Mouse (Mus musculus) forebrain, embryonic 10.5 days (tissue): ENCODE results near the gene Irx2. TPM values are rescaled to one million over a fixed set of nuclear protein-coding genes. Genes with fewer than 3 reads are reported as not detected.

Experiments used
- DNase-seq: peaks from one replicate; pipeline ENCODE4 v3.0.0-alpha.2; 2017; ENCODE audit warnings: low spot score; ENCODE audit errors: extremely low spot score
- H3K27ac ChIP-seq: fragments of 300-500 bp; sonication (generic); 2 replicates; pipeline ENCODE4 v1.5.1; 2016; ENCODE audit warnings: mild to moderate bottlenecking
- H3K27me3 ChIP-seq: fragments of 300-500 bp; sonication (generic); 2 replicates; pipeline ENCODE4 v1.6.1; 2016; ENCODE audit warnings: mild to moderate bottlenecking; ENCODE audit not compliant: poor library complexity, severe bottlenecking
- H3K36me3 ChIP-seq: fragments of 300-500 bp; sonication (generic); replicated peaks from 2 replicates; pipeline ENCODE4 v1.6.1; 2016; ENCODE audit warnings: mild to moderate bottlenecking, moderate library complexity
- H3K4me1 ChIP-seq: fragments of 300-500 bp; sonication (generic); 2 replicates; pipeline ENCODE4 v1.6.1; 2016
- H3K4me3 ChIP-seq: fragments of 300-500 bp; sonication (generic); 2 replicates; pipeline ENCODE4 v1.5.1; 2016; ENCODE audit warnings: mild to moderate bottlenecking, moderate library complexity
- H3K9me3 ChIP-seq: fragments of 300-500 bp; sonication (generic); 2 replicates; pipeline ENCODE4 v1.6.1; 2016; ENCODE audit warnings: mild to moderate bottlenecking, moderate library complexity
- WGBS: fragments of 180-500 bp; shearing (Covaris S2); methylation state at CpG from one replicate; pipeline ENCODE4 v1.1.7; 2016; 5-methylcytosine and 5-hydroxymethylcytosine counted together
- polyA plus RNA-seq: library from polyadenylated mRNA; unstranded; fragments of >200 nt; fragmentation: Nextera tagmentation; extraction: Ambion mirVana; gene quantifications from 2 replicates; pipeline ENCODE4 v1.2.1, GENCODE M21; 2016

Gene Irx2
- polyA plus RNA-seq, 1 experiment from 2014 or later: 1.9 TPM

DNA sequence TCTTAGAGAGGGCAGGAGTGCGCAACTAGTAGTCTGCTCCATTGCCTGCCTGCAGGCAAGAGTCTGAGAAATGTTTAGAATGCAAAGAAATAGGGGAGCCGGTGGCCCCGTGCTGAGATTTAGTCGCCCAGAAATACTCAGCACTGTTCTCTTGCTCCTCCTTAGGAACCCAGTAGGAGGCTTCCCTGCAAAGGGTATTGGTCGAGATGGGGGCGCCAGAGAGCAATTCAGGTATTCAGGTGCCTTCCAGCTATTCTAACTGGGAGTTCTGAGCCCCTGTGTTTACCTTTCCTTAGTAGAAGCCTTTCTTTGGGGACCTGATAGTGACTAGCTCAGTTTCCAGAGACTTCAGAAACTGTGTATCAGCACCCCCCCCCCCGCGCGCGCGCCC, 11.5 kb downstream of the Irx2 start:
- peaks cover 41% of the 10 kb centered on the region for H3K4me1 ChIP-seq
- H3K4me3 ChIP-seq: peak overlapping the region; percentile 47
- no peaks in the 10 kb centered on the region for H3K9me3 ChIP-seq
- WGBS: 1% methylated on average over 11 of the region's 11 CpGs
- DNase-seq: no peak
- H3K27ac ChIP-seq: no peak overlapping the region
- H3K27me3 ChIP-seq: peaks cover 94% of the 10 kb centered on the region
- no peaks in the 10 kb centered on the region for H3K36me3 ChIP-seq

- DNase-seq: no peak
- no peaks in the 10 kb centered on the region for H3K4me1 ChIP-seq
- no peaks in the 10 kb centered on the region for H3K27me3 ChIP-seq
- no peaks in the 10 kb centered on the region for H3K9me3 ChIP-seq
- H3K4me3 ChIP-seq: no peak overlapping the region
- WGBS: 38% methylated on average over 1 of the region's 1 CpGs
- H3K36me3 ChIP-seq: no peaks in the 10 kb centered on the region
- H3K27ac ChIP-seq: no peak overlapping the region
Observed at GRCm38 (mm10) chr13:72656447-72656846, 27.8 kb downstream of the Irx2 start.

- no peak overlapping the region for H3K4me3 ChIP-seq
- H3K4me1 ChIP-seq: peaks cover 4% of the 10 kb centered on the region; the same call in 1 of the 2 replicates
- no peaks in the 10 kb centered on the region for H3K9me3 ChIP-seq
- H3K36me3 ChIP-seq: no peaks in the 10 kb centered on the region
- H3K27ac ChIP-seq: no peak overlapping the region
- 84% methylated on average over 1 of the region's 1 CpGs for WGBS
- no peaks in the 10 kb centered on the region for H3K27me3 ChIP-seq
- no peak for DNase-seq
Observed at GRCm38 (mm10) chr13:72675826-72676225, 47.2 kb downstream of the Irx2 start.
